In genomic region chr12:85456276-85456675, GRCm38 (mm10) we compare ENCODE assay signal across 9 mouse cellular contexts. TPM values are rescaled to one million over a fixed set of nuclear protein-coding genes. Genes with fewer than 3 reads are reported as not detected.
DNase-seq lines count a peak whose midpoint lies in the region; ATAC-seq and TF ChIP-seq lines count a peak whose summit lies in the region.
"Had no signal": no experiment of that assay in that cellular context is flagged by ENCODE, and none has a peak within 500 bp of the region (broad histone marks: within the 10 kb centered on the region; RNA-seq: fewer than 3 reads in every experiment).

No protein-coding gene starts in this region.

- no peak for TF ChIP-seq CTCF in left cerebral cortex, adult 2 months (IDR thresholded peaks at IDR 0.05)

- no peaks in the 10 kb centered on the region for H3K9me3 ChIP-seq in forebrain, embryonic 12.5 days
- no peaks in the 10 kb centered on the region for H3K9me3 ChIP-seq in forebrain, embryonic 11.5 days (ENCODE audit: control insufficient read depth, low read length)
- no peaks in the 10 kb centered on the region for H3K9me3 ChIP-seq in intestine, embryonic 15.5 days

- H3K36me3 ChIP-seq in forebrain, embryonic 12.5 days (replicated peaks): no peaks in the 10 kb centered on the region
- no peaks in the 10 kb centered on the region for H3K36me3 ChIP-seq in forebrain, embryonic 11.5 days (ENCODE audit: control insufficient read depth, insufficient read depth, low read length)
- H3K36me3 ChIP-seq in intestine, embryonic 15.5 days: no peaks in the 10 kb centered on the region

- H3K27me3 ChIP-seq in forebrain, embryonic 12.5 days: no peaks in the 10 kb centered on the region; the same call in 1 of the 2 replicates
- H3K27me3 ChIP-seq in forebrain, embryonic 11.5 days (ENCODE audit: control insufficient read depth, insufficient read depth, low read length): no peaks in the 10 kb centered on the region
- no peaks in the 10 kb centered on the region for H3K27me3 ChIP-seq in intestine, embryonic 15.5 days (replicated peaks)
- H3K27me3 ChIP-seq: Patski had no signal

- peaks cover 26% of the 10 kb centered on the region for H3K4me1 ChIP-seq in forebrain, embryonic 12.5 days
- H3K4me1 ChIP-seq in forebrain, embryonic 11.5 days (replicated peaks; ENCODE audit: control insufficient read depth, insufficient read depth, low read length): peaks cover 5% of the 10 kb centered on the region
- H3K4me1 ChIP-seq in intestine, embryonic 15.5 days (replicated peaks): peaks cover 26% of the 10 kb centered on the region

- 75% methylated on average over 4 of the region's 4 CpGs for WGBS in forebrain, embryonic 12.5 days
- WGBS in forebrain, embryonic 11.5 days: 83% methylated on average over 4 of the region's 4 CpGs
- 63% methylated on average over 4 of the region's 4 CpGs for WGBS in intestine, embryonic 15.5 days

- H3K9ac ChIP-seq in forebrain, embryonic 12.5 days: no peak overlapping the region
- H3K9ac ChIP-seq in forebrain, embryonic 11.5 days (ENCODE audit: low read length): no peak overlapping the region
- H3K9ac ChIP-seq in intestine, embryonic 15.5 days: 0 out of 2 replicates have a peak overlapping the region, but pooled peaks have one; percentile 52

- intact Hi-C loops in left cerebral cortex, adult 2 months (cut with DNase I): no loop called here

- H3K4me3 ChIP-seq in forebrain, embryonic 12.5 days (replicated peaks): no peak overlapping the region
- H3K4me3 ChIP-seq in forebrain, embryonic 11.5 days (ENCODE audit: low read depth, low read length): no peak overlapping the region
- peak overlapping the region; percentile 61; the same call in 1 of the 2 replicates for H3K4me3 ChIP-seq in left cerebral cortex, adult 2 months
- no peak overlapping the region for H3K4me3 ChIP-seq in intestine, embryonic 15.5 days (replicated peaks)

- H3K4me2 ChIP-seq in forebrain, embryonic 12.5 days: peak overlapping the region; percentile 75; the same call in 1 of the 2 replicates
- H3K4me2 ChIP-seq in forebrain, embryonic 11.5 days (ENCODE audit: low read depth, low read length, severe bottlenecking): no peak overlapping the region
- peak overlapping the region; percentile 83 for H3K4me2 ChIP-seq in intestine, embryonic 15.5 days (replicated peaks)

- no peak for DNase-seq in forebrain, embryonic 11.5 days (ENCODE audit: low spot score)
- no peak for DNase-seq in left cerebral cortex, adult 2 months (ENCODE audit: extremely low spot score in 1 of 2, low spot score in 2 of 2)
- no peak for DNase-seq in left cerebral cortex, adult 18-20 months (ENCODE audit: low spot score in 2 of 2)
- DNase-seq in naive thymus-derived CD4-positive, alpha-beta T cell, adult 2 months (ENCODE audit: low read depth): peak; percentile 44
- DNase-seq in thymus, postnatal 14 days: no peak
- DNase-seq in embryo, embryonic 9.5 days (ENCODE audit: extremely low spot score): no peak

- no peak for ATAC-seq in forebrain, embryonic 12.5 days (ENCODE audit: low FRiP score)
- no peak for ATAC-seq in forebrain, embryonic 11.5 days (replicated peaks; ENCODE audit: low FRiP score)
- ATAC-seq in intestine, embryonic 15.5 days: no peak

- no peak overlapping the region for H3K27ac ChIP-seq in forebrain, embryonic 12.5 days
- no peak overlapping the region for H3K27ac ChIP-seq in forebrain, embryonic 11.5 days (ENCODE audit: low read depth, low read length)
- H3K27ac ChIP-seq in left cerebral cortex, adult 2 months: peak overlapping the region; percentile 99
- H3K27ac ChIP-seq in intestine, embryonic 15.5 days: peak overlapping the region; percentile 94

RNA-seq across cellular contexts. Expression of gene Fos, which starts 17.4 kb away (rescaled TPM):
- polyA plus RNA-seq in forebrain, embryonic 12.5 days (2016; fragmentation: Nextera tagmentation; extraction: Ambion mirVana): 0.80 and 1.1 TPM in 2 replicates
- 0.57 and 1.1 TPM in 2 replicates for polyA plus RNA-seq in forebrain, embryonic 11.5 days (2014; fragmentation: Nextera tagmentation; extraction: Ambion mirVana)
- total RNA-seq in left cerebral cortex, adult 2 months (2021): 10 to 100 TPM; 56.9 to 88.9 TPM
- total RNA-seq in left cerebral cortex, adult 18-20 months (2021): 10 to 100 TPM; 65.4 to 77.2 TPM
- 4.9 and 5.3 TPM in 2 replicates for polyA plus RNA-seq in intestine, embryonic 15.5 days (2015; fragmentation: Nextera tagmentation; extraction: Ambion mirVana)

Comparison
In these comparisons a context has a peak if more than half of its experiments do, and no peak if none do; other contexts are left out.
1. H3K27ac ChIP-seq: peak in left cerebral cortex, adult 2 months (single experiment) and intestine, embryonic 15.5 days (single experiment); none in forebrain, embryonic 12.5 days (single experiment) and forebrain, embryonic 11.5 days (single experiment).